Mouse (Mus musculus) forebrain, embryonic 16.5 days (tissue): Measurements from ENCODE around the gene Gm10354. TPM values are rescaled to one million over a fixed set of nuclear protein-coding genes. Genes with fewer than 3 reads are reported as not detected.
"Not testable (repeated sequence)": the region's sequence is repeated elsewhere in the genome, so short reads cannot be mapped to it uniquely, and the experiment has no call there.

Experiments
- ATAC-seq: fragments of 200-750 bp; cut with Nextera tagmentation; 2 replicates; pipeline ENCODE4 v1.8.0; 2017; ENCODE audit warnings: mild to moderate bottlenecking, moderate library complexity
- H3K27ac ChIP-seq: fragments of 300-500 bp; sonication (generic); 2 replicates; pipeline ENCODE4 v1.5.1; 2014; ENCODE audit warnings: low read length, control low read depth
- H3K27me3 ChIP-seq: fragments of 300-500 bp; sonication (generic); replicated peaks from 2 replicates; pipeline ENCODE4 v1.6.1; 2014; ENCODE audit warnings: low read length; ENCODE audit not compliant: control insufficient read depth, insufficient read depth
- H3K36me3 ChIP-seq: fragments of 300-500 bp; sonication (generic); 2 replicates; pipeline ENCODE4 v1.6.1; 2014; ENCODE audit not compliant: control insufficient read depth, insufficient read depth
- H3K4me1 ChIP-seq: fragments of 300-500 bp; sonication (generic); replicated peaks from 2 replicates; pipeline ENCODE4 v1.6.1; 2014; ENCODE audit warnings: low read length; ENCODE audit not compliant: control insufficient read depth, insufficient read depth
- H3K4me2 ChIP-seq: fragments of 300-500 bp; sonication (generic); 2 replicates; pipeline ENCODE4 v1.6.1; 2014; ENCODE audit warnings: mild to moderate bottlenecking, low read length, control low read depth
- H3K4me3 ChIP-seq: fragments of 300-500 bp; sonication (generic); replicated peaks from 2 replicates; pipeline ENCODE4 v1.5.1; 2014; ENCODE audit warnings: mild to moderate bottlenecking, low read length, control low read depth
- H3K9ac ChIP-seq: fragments of 300-500 bp; sonication (generic); replicated peaks from 2 replicates; pipeline ENCODE4 v1.6.1; 2014; ENCODE audit warnings: low read depth, low read length, control low read depth
- H3K9me3 ChIP-seq: fragments of 300-500 bp; sonication (generic); 2 replicates; pipeline ENCODE4 v1.6.1; 2016; ENCODE audit warnings: low read length; ENCODE audit not compliant: control insufficient read depth
- WGBS: fragments of 180-500 bp; shearing (Covaris S2); extraction: QIAGEN DNeasy Blood & Tissue Kit; methylation state at CpG from one replicate; pipeline ENCODE4 v1.1.7; 2014; 5-methylcytosine and 5-hydroxymethylcytosine counted together
- polyA plus RNA-seq: library from polyadenylated mRNA; unstranded; fragments of >200 nt; fragmentation: Nextera tagmentation; extraction: Ambion mirVana; gene quantifications from 2 replicates; pipeline ENCODE4 v1.2.1, GENCODE M21; 2015

Gm10354 gene
- polyA plus RNA-seq, 1 experiment from 2014 or later, result not detected

DNA sequence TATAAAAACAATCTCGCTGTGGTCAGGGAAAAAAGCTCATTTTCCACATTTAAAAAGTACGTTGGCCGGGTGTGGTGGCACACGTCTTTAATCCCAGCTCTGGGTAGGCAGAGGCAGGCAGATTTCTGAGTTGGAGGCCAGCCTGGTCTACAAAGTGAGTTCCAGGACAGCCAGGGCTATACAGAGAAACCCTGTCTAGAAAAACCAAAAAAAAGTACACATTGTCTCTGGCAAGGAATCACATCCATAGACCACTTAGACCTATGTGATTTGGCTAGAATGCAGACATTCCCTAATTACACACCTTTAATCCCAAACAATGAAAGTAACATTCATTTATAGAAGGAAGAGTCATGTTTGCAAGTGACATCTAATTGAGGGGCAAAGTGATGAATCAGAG is 17.2 kb downstream of the Gm10354 start:
- not testable (repeated sequence) for H3K4me2 ChIP-seq, H3K36me3 ChIP-seq, H3K27ac ChIP-seq, H3K4me1 ChIP-seq, H3K27me3 ChIP-seq, H3K4me3 ChIP-seq, ATAC-seq, H3K9ac ChIP-seq
- 86% methylated on average over 4 of the region's 4 CpGs for WGBS
- peaks cover 12% of the 10 kb centered on the region for H3K9me3 ChIP-seq

DNA sequence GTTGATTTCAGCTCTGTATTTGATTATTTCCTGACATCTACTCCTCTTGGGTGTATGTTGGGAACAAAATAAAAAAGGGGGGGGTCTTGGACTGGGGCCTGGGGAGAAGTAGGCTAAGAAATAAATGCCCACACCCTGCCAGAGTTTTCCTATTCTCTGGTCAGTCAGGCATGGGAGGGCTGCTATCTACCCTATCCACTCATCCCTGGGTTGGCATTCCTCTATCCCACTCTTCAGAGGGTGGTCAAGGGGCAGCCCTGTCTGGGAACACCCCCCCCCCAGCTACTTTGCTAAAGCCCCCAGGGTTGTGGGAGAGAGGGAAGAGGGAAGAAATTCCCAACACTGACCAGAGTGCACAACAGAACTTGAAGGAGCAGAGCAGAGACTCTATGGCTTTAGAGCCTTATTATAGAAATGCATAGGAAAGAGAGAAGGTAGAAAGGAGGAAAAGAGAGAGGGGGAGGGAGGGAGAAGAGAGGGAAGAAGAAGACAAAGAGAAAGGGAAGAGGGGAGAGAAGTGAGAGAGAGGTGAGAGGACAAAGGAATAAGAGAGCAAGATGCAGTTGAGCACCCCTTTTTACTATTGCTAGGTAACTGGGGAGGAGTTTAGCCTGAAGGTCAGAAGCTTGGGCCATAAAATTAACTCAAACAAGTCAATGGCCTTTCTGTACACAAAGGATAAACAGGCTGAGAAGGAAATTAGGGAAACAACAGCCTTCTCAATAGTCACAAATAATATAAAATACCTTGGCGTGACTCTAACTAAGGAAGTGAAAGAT is 22.6 kb downstream of the Gm10354 start:
- H3K4me1 ChIP-seq, ATAC-seq, H3K9me3 ChIP-seq, H3K4me3 ChIP-seq, H3K36me3 ChIP-seq, H3K27ac ChIP-seq, H3K9ac ChIP-seq, H3K27me3 ChIP-seq, H3K4me2 ChIP-seq: not testable (repeated sequence)
- 91% methylated on average over 1 of the region's 1 CpGs for WGBS

DNA sequence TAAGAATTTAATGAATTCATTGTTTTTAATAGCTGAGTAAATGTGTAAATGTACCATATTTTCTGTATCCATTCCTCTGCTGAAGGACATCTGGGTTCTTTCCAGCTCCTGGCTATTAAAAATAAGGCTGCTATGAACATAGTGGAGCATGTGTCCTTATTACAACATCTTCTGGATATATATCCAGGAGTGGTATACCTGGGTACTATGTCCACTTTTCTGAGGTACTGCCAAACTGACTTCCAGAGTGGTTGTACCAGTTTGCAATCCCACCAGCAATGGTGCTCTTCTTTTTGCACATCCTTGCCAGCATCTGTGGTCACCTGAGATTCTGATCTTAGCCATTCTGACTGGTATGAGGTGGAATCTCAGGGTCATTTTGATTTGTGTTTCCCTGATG is 25.1 kb downstream of the Gm10354 start:
- not testable (repeated sequence) for H3K9ac ChIP-seq, H3K27me3 ChIP-seq, H3K27ac ChIP-seq, H3K9me3 ChIP-seq, H3K36me3 ChIP-seq, ATAC-seq, H3K4me2 ChIP-seq, H3K4me1 ChIP-seq, H3K4me3 ChIP-seq

DNA sequence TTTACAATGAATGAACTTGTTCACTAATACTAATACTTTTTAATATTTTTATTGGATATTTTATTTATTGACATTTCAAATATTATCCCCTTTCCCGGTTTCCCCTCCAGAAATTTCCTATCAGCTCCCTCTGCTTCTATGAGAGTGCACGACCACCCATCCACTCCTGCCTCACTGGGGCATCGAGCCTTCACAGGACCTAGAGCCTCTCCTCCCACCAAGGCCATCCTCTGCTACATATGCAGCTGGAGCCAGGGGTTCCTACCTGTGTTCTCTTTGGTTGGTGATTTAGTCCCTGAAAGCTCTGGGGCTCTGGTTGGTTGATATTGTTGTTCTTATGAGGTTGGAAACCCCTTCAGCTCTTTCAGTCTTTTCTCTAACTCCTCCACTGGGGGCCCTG is 26.0 kb downstream of the Gm10354 start:
- H3K4me3 ChIP-seq, H3K27ac ChIP-seq, ATAC-seq, H3K9ac ChIP-seq, H3K36me3 ChIP-seq, H3K4me1 ChIP-seq, H3K9me3 ChIP-seq, H3K4me2 ChIP-seq, H3K27me3 ChIP-seq: not testable (repeated sequence)
- 70% methylated on average over 3 of the region's 3 CpGs for WGBS

DNA sequence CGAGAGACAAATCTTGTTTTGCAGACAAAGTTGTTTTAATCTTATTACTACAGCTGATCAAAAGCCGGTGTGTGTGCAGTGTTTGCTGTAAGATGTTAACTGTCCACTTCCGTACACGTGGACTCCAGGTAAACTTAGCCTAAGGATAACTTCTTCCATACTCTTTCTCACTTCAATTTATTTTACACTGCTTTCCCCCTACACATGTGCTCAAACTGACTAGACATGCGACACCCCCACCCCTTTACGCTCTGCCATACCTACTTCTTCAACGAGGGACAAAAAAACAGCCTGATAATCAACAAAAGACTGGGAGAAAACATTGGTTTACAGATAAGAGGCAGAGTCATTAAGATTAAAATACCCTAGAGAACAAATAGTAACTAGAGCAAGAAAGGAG is 26.9 kb downstream of the Gm10354 start:
- ATAC-seq, H3K9me3 ChIP-seq, H3K4me1 ChIP-seq, H3K27ac ChIP-seq, H3K9ac ChIP-seq, H3K4me3 ChIP-seq, H3K4me2 ChIP-seq, H3K27me3 ChIP-seq, H3K36me3 ChIP-seq: not testable (repeated sequence)
- WGBS, result 70% methylated on average over 7 of the region's 7 CpGs

DNA sequence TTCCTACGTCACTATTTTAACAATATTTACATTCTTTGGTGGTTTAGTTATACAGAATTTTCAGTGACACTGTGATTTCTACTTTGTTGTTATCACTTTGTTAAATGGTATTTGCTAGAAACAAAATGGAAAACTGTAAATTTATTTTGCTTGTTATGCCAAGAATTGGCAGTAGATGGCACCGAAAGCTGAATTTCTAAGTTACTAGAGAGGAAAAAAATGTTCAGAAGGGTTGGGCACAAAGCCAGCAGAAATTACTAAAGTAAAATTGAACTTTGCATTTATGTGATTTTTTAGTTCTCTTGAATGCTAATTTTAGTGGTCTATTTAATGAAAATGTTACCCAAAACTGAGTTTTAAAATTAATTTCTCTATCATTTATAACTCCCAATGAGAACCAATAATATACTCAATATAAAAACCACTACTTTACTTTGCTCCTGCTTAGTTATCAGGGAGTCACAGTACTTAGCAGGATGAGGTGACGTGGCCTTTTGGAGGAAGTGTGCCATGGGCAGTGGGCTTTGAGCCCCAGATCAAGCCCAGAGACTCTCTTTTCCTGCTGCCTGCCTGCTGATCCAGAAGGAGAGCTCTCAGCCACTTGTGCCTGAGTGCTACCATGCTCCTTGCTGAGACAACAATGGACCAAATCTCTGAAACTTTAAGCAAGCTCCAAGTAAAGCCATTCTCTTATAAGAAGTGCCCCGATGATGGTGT is 31.1 kb downstream of the Gm10354 start:
- 64% methylated on average over 4 of the region's 4 CpGs for WGBS
- H3K27ac ChIP-seq, H3K4me1 ChIP-seq, H3K27me3 ChIP-seq, H3K4me2 ChIP-seq, H3K9me3 ChIP-seq, ATAC-seq, H3K9ac ChIP-seq, H3K36me3 ChIP-seq, H3K4me3 ChIP-seq: not testable (repeated sequence)

DNA sequence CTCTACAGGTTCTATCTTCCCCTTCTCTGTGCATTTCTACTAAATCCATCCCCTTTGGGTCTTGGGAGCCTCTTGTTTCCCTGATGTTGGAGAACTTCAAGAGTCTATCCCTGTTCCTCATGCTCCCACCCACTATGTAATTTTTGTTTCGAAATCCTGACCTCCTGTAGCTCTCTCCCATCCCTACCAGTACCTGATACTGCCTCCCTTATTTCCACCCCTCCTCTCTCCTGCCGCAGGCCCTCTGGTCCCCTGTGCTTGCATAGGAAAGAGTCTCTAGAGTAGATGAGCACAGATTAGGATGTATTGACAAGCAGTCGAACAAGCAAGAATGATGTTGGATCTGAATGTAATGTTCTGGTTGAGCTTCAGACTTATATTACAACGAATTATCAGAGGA is 33.2 kb downstream of the Gm10354 start:
- not testable (repeated sequence) for H3K27ac ChIP-seq, H3K36me3 ChIP-seq, ATAC-seq, H3K4me3 ChIP-seq, H3K4me2 ChIP-seq, H3K4me1 ChIP-seq, H3K27me3 ChIP-seq, H3K9me3 ChIP-seq, H3K9ac ChIP-seq
- WGBS, result 70% methylated on average over 4 of the region's 4 CpGs

DNA sequence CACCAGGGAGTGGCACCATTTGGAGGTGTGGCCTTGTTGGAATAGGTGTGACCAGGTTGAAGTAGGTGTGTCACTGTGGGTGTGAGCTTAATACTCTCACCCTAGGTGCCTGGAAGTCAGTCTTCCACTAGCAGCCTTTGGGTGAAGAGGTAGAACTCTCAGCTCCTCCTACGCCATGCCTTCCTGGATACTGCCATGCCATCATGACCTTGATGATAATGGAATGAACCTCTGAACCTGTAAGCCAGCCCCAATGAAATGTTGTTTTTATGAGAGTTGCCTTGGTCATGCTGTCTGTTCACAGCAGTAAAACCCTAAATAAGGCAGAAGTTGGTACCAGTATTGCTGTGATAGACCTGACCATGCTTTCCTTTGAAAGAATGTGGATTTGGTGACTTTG is 37.7 kb downstream of the Gm10354 start:
- H3K4me2 ChIP-seq, H3K36me3 ChIP-seq, H3K4me3 ChIP-seq, H3K4me1 ChIP-seq, ATAC-seq, H3K27ac ChIP-seq, H3K9ac ChIP-seq, H3K27me3 ChIP-seq, H3K9me3 ChIP-seq: not testable (repeated sequence)
- 81% methylated on average over 1 of the region's 1 CpGs for WGBS

DNA sequence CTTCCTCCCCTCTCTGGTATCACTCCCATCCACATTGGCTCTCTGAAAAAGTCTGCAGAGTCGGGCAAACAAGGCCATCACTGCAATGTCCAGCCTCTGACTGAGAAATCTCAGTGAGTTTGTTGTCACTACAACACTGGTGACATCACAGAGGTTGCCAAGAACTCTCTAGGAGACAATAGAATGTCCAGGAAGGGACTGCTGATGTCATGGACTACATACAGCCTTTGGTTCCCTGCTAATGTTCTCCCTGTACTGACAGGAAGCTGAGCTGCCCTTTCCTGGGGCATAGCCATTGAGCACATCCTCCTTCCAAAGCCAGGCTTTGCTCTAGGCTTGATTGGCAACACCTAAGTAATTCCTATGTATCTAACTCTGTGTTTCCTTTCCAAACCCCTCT is 40.4 kb downstream of the Gm10354 start, which contains the start of gene Speer4e:
Gene Speer4e, minus strand, starts transcription at position 101 of the 400 bp plus-strand sequence.
- not testable (repeated sequence) for H3K9me3 ChIP-seq, H3K36me3 ChIP-seq, H3K4me2 ChIP-seq, ATAC-seq, H3K27ac ChIP-seq, H3K9ac ChIP-seq, H3K4me3 ChIP-seq, H3K27me3 ChIP-seq, H3K4me1 ChIP-seq
- WGBS, result 0% methylated on average over 1 of the region's 1 CpGs
